Mouse (Mus musculus) heart, embryonic 15.5 days (tissue): ENCODE results near the gene Rapgef2. TPM values are rescaled to one million over a fixed set of nuclear protein-coding genes. Genes with fewer than 3 reads are reported as not detected.

Source experiments
- ATAC-seq: fragments of 200-750 bp; cut with Nextera tagmentation; replicated peaks from 2 replicates; pipeline ENCODE4 v1.8.0; 2017; ENCODE audit warnings: low read depth, moderate TSS enrichment; ENCODE audit not compliant: insufficient number of reproducible peaks, insufficient read depth, low FRiP score
- H3K27ac ChIP-seq: fragments of 300-500 bp; sonication (generic); 2 replicates; pipeline ENCODE4 v1.5.1; 2015; ENCODE audit warnings: mild to moderate bottlenecking, inconsistent platforms
- H3K27me3 ChIP-seq: fragments of 300-500 bp; sonication (generic); 2 replicates; pipeline ENCODE4 v1.6.1; 2015; ENCODE audit warnings: inconsistent platforms
- H3K36me3 ChIP-seq: fragments of 300-500 bp; sonication (generic); 2 replicates; pipeline ENCODE4 v1.6.1; 2015; ENCODE audit warnings: mild to moderate bottlenecking, inconsistent platforms
- H3K4me1 ChIP-seq: fragments of 300-500 bp; sonication (generic); replicated peaks from 2 replicates; pipeline ENCODE4 v1.6.1; 2015; ENCODE audit warnings: inconsistent platforms
- H3K4me2 ChIP-seq: fragments of 300-500 bp; sonication (generic); 2 replicates; pipeline ENCODE4 v1.6.1; 2015; ENCODE audit warnings: inconsistent platforms, mild to moderate bottlenecking, moderate library complexity
- H3K4me3 ChIP-seq: fragments of 300-500 bp; sonication (generic); 2 replicates; pipeline ENCODE4 v1.5.1; 2015; ENCODE audit warnings: mild to moderate bottlenecking, inconsistent platforms
- H3K9ac ChIP-seq: fragments of 300-500 bp; sonication (generic); 2 replicates; pipeline ENCODE4 v1.6.1; 2015; ENCODE audit warnings: mild to moderate bottlenecking, inconsistent platforms
- H3K9me3 ChIP-seq: fragments of 300-500 bp; sonication (generic); replicated peaks from 2 replicates; pipeline ENCODE4 v1.6.1; 2016; ENCODE audit warnings: inconsistent platforms
- WGBS: fragments of 180-500 bp; shearing (Covaris S2); methylation state at CpG from one replicate; pipeline ENCODE4 v1.1.7; 2015; ENCODE audit warnings: mixed read lengths; 5-methylcytosine and 5-hydroxymethylcytosine counted together
- polyA plus RNA-seq: library from polyadenylated mRNA; unstranded; fragments of >200 nt; fragmentation: Nextera tagmentation; extraction: Ambion mirVana; gene quantifications from 2 replicates; pipeline ENCODE4 v1.2.1, GENCODE M21; 2015

Rapgef2 gene
- polyA plus RNA-seq, 1 experiment from 2014 or later: 5.7 TPM

DNA sequence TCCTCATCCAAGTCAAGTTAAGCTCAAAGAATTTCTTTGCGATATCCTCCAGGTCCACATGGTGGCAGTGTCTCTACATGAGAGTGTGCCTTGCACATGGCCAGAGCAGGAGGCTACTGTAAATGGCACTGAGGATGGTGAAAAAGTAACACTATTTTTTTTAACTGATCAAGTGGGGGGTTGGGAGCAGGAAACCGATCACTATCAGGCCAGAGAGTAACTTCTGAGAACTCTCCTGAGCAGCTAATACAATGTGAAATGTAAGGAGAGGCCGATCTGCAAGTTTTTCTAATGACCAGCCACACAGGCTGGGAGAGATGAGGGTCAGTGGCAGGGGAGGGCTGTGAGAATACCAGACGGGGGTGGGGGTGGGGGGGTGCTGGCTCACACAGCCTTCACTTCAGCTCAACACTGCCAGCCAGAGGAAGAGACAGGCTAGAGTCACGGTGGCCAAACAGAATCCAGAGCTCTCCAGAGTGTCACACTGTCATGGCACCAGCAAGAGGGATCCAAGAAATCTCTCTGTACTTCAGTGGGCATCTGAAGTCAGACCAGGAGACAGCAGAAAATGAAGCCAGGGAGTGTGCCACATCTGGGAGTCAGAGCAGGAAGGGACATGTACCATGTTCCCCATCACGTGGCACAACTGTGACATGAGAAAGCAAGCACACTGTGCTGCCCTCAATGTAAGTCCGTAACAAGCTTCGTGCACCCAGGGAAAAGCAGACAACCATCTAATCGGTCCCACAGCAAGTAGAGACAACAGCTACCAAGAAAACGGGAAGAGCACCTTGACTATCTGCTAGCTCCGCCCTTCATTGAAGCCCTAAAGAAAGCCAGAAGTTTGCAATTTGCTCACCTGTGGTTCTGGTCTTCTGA, 83.8 kb downstream of the Rapgef2 start:
- Histone ChIP-seq H3K27me3 (no peaks in the 10 kb centered on the region), H3K4me3 (no peak overlapping the region), H3K4me1 (peaks cover 24% of the 10 kb centered on the region), H3K9me3 (no peaks in the 10 kb centered on the region), H3K36me3 (no peaks in the 10 kb centered on the region), H3K27ac (0 out of 2 replicates have a peak overlapping the region, but pooled peaks have one; percentile 2), H3K9ac (no peak overlapping the region), H3K4me2 (0 out of 2 replicates have a peak overlapping the region, but pooled peaks have one; percentile 21)
- peak; percentile 34 for ATAC-seq
- 34% methylated on average over 11 of the region's 11 CpGs for WGBS

- Histone ChIP-seq H3K9ac (no peak overlapping the region), H3K27me3 (no peaks in the 10 kb centered on the region), H3K27ac (no peak overlapping the region), H3K4me3 (no peak overlapping the region), H3K4me1 (peaks cover 24% of the 10 kb centered on the region), H3K9me3 (no peaks in the 10 kb centered on the region), H3K4me2 (no peak overlapping the region), H3K36me3 (no peaks in the 10 kb centered on the region)
- no peak; the same call in 1 of the 2 replicates for ATAC-seq
- 48% methylated on average over 6 of the region's 6 CpGs for WGBS
Measured at GRCm38 (mm10) chr3:79196708-79197437, 89.4 kb downstream of the Rapgef2 start.

- H3K4me1 ChIP-seq: peaks cover 33% of the 10 kb centered on the region
- H3K4me3 ChIP-seq: no peak overlapping the region
- no peaks in the 10 kb centered on the region for H3K9me3 ChIP-seq
- no peak overlapping the region for H3K4me2 ChIP-seq
- H3K27ac ChIP-seq: no peak overlapping the region
- H3K36me3 ChIP-seq: no peaks in the 10 kb centered on the region
- no peak overlapping the region for H3K9ac ChIP-seq
- 91% methylated on average over 9 of the region's 9 CpGs for WGBS
- no peaks in the 10 kb centered on the region for H3K27me3 ChIP-seq
- no peak for ATAC-seq
Measured at GRCm38 (mm10) chr3:79195280-79195679, 91.0 kb downstream of the Rapgef2 start.

DNA sequence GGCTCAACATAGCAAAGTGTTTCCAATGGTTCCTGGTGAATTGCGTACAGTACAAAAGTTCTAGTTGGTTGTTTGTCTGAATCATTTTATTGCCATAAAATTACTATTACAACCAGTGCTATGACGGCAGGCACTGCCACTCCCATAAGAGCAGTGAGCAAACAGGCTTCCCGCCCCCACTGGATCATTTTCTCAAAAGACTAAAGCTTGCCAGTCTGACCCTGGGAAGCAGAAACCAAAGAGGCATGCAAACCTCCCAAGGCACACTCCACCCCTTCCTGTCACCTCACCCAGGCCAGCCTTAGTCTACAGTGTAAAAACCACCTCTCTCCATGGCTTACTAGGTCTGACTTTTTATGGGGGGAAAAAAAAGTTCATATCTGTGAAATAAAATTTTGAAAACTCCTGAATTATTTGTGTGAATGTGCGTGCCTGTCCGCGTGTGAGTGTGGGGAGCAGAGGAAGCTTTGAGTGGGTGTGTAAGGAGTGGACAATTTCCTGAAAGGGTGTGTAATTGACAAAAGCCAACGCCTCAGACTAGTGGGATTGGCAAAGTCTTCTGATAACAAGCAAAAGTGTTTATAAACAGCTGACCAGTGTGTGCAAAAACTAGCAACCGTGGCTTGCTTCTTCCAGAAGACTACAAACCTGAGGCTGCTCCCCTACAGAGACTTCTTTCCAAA, 92.1 kb downstream of the Rapgef2 start:
- Histone ChIP-seq H3K27ac (peak overlapping the region; percentile 14; the same call in 1 of the 2 replicates), H3K4me1 (peaks cover 39% of the 10 kb centered on the region), H3K4me2 (no peak overlapping the region), H3K36me3 (no peaks in the 10 kb centered on the region), H3K4me3 (no peak overlapping the region), H3K9ac (no peak overlapping the region), H3K9me3 (no peaks in the 10 kb centered on the region), H3K27me3 (no peaks in the 10 kb centered on the region)
- ATAC-seq: no peak
- 75% methylated on average over 8 of the region's 8 CpGs for WGBS

DNA sequence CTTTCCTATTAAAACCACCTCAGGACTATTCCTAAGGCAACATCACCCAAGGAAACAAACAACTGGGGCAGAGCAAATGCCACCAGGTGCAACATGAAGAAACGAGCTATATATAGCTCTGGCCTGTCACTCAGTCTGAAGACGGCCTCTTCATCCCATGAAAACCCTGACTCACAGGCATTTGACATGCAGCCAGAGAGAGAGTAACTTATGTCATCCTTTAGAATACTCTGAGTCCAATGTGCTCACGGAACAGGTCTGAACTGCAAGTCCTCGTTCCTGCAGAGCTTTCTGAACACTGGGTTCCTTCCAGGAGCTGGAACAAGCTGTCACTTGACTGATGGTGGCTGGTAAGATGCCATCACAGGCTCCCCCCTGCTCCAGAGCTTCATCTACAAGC, 93.3 kb downstream of the Rapgef2 start:
- H3K27ac ChIP-seq: peak overlapping the region; percentile 43
- no peaks in the 10 kb centered on the region for H3K9me3 ChIP-seq
- ATAC-seq: no peak; the same call in 1 of the 2 replicates
- H3K4me3 ChIP-seq: no peak overlapping the region
- 21% methylated on average over 4 of the region's 4 CpGs for WGBS
- H3K4me1 ChIP-seq: peaks cover 35% of the 10 kb centered on the region
- H3K36me3 ChIP-seq: no peaks in the 10 kb centered on the region
- no peak overlapping the region for H3K9ac ChIP-seq
- no peaks in the 10 kb centered on the region for H3K27me3 ChIP-seq
- H3K4me2 ChIP-seq: peak overlapping the region; percentile 24; the same call in 1 of the 2 replicates

GRCm38 (mm10) chr3:79191981-79192380, 94.3 kb downstream of the Rapgef2 start:
- H3K27me3 ChIP-seq: no peaks in the 10 kb centered on the region
- H3K27ac ChIP-seq: peak overlapping the region; percentile 18
- H3K9me3 ChIP-seq: no peaks in the 10 kb centered on the region
- H3K4me3 ChIP-seq: no peak overlapping the region
- 71% methylated on average over 9 of the region's 9 CpGs for WGBS
- ATAC-seq: no peak
- no peaks in the 10 kb centered on the region for H3K36me3 ChIP-seq
- peaks cover 33% of the 10 kb centered on the region for H3K4me1 ChIP-seq
- no peak overlapping the region for H3K4me2 ChIP-seq
- no peak overlapping the region for H3K9ac ChIP-seq

DNA sequence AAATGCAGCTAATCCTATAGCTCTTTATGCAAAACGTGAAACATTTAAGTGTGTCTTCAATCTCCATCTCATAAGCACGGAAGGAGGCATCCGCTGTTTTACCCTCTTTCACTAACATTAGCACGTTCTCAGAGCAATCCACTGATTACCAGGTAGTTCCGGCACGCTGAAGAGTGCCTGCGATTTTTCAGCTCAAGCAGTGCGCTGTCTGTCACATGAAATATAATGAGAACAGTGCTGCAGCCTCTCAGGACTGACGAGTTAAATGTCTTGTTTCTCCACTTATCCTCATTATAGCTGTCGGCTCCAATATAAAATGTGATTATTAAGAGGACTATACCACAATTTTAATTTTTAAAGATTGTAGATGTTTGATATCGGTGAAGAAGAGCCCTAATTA, 94.8 kb downstream of the Rapgef2 start:
- Histone ChIP-seq H3K9me3 (no peaks in the 10 kb centered on the region), H3K4me2 (no peak overlapping the region), H3K9ac (no peak overlapping the region), H3K4me1 (peaks cover 33% of the 10 kb centered on the region), H3K4me3 (no peak overlapping the region), H3K27ac (peak overlapping the region; percentile 18; the same call in 1 of the 2 replicates), H3K27me3 (no peaks in the 10 kb centered on the region), H3K36me3 (no peaks in the 10 kb centered on the region)
- no peak for ATAC-seq
- 57% methylated on average over 11 of the region's 11 CpGs for WGBS

DNA sequence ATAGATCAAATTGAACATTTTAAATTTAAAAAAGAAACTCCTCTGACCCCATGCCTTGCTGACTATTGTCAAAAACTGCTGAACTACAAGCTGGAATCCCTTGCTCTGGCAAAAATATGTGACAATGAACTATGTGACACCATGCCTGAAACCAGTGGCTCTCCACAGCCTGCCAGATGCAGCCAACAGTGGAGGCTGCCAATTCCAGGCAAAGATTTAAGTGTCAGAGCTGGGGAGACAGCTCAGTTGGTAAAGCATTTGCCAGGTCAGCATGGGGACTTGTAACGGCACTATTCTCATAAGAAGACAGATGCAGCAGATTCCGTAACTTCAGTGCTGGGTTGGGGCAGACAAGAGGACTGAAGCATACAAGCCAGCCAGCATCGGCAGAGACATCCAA, 95.9 kb downstream of the Rapgef2 start:
- ATAC-seq: no peak
- H3K27me3 ChIP-seq: no peaks in the 10 kb centered on the region
- H3K4me3 ChIP-seq: no peak overlapping the region
- peak overlapping the region; percentile 31; the same call in 1 of the 2 replicates for H3K27ac ChIP-seq
- 70% methylated on average over 3 of the region's 3 CpGs for WGBS
- H3K4me1 ChIP-seq: peaks cover 33% of the 10 kb centered on the region
- no peak overlapping the region for H3K9ac ChIP-seq
- H3K36me3 ChIP-seq: no peaks in the 10 kb centered on the region
- H3K9me3 ChIP-seq: no peaks in the 10 kb centered on the region
- H3K4me2 ChIP-seq: no peak overlapping the region

- H3K4me3 ChIP-seq: no peak overlapping the region
- no peak overlapping the region for H3K27ac ChIP-seq
- no peak overlapping the region for H3K9ac ChIP-seq
- H3K36me3 ChIP-seq: no peaks in the 10 kb centered on the region
- no peaks in the 10 kb centered on the region for H3K27me3 ChIP-seq
- no peak overlapping the region for H3K4me2 ChIP-seq
- no peaks in the 10 kb centered on the region for H3K9me3 ChIP-seq
- ATAC-seq: no peak
- peaks cover 30% of the 10 kb centered on the region for H3K4me1 ChIP-seq
- WGBS: 100% methylated on average over 1 of the region's 1 CpGs
Measured at GRCm38 (mm10) chr3:79187912-79188311, 98.4 kb downstream of the Rapgef2 start.

DNA sequence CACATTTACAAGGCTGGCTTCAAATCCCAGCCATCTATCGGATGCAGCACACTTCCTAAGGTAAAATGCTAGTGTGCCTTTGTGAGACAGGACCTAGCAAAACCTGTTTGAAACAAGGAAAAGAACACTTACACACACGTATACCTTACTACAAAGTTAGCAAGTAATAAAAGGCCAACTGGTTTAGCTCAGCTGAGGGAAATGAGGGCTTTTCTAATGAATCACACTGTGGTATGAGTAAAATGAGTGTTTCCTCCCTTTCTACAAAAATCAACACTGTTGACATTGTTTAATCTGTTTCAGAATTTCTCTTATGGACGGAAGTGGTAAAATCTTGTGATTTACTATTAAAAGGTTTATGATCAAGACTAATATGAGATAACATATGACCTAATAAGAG, 104.0 kb downstream of the Rapgef2 start:
- WGBS: 64% methylated on average over 3 of the region's 3 CpGs
- Histone ChIP-seq H3K36me3 (no peaks in the 10 kb centered on the region), H3K9me3 (no peaks in the 10 kb centered on the region), H3K27ac (peak overlapping the region; percentile 87), H3K4me1 (peaks cover 45% of the 10 kb centered on the region), H3K9ac (no peak overlapping the region), H3K4me3 (no peak overlapping the region), H3K4me2 (no peak overlapping the region), H3K27me3 (no peaks in the 10 kb centered on the region)
- no peak for ATAC-seq
